In genomic region chr9:58113279-58113884, GRCm38 (mm10) we compare ENCODE assay signal across 8 mouse cellular contexts. TPM values are rescaled to one million over a fixed set of nuclear protein-coding genes. Genes with fewer than 3 reads are reported as not detected.
DNase-seq lines count a peak whose midpoint lies in the region; ATAC-seq lines count a peak whose summit lies in the region.

No protein-coding gene starts in this region.

- no peak for DNase-seq in liver, embryonic 11.5 days (ENCODE audit: low spot score)
- DNase-seq in liver: no peak
- peak; percentile 16 for DNase-seq in kidney, adult 9 months
- no peak for DNase-seq in neural tube, embryonic 11.5 days (ENCODE audit: low spot score)
- no peak for DNase-seq in gastrocnemius, adult 8-10 months (ENCODE audit: low spot score in 2 of 2)
- DNase-seq in ovary, postnatal 10 days (ENCODE audit: low spot score): no peak
- DNase-seq in right cerebral cortex, adult 18-20 months: no peak

- H3K4me1 ChIP-seq in liver, embryonic 11.5 days (replicated peaks; ENCODE audit: control insufficient read depth, insufficient read depth, low read length): peaks cover 16% of the 10 kb centered on the region
- H3K4me1 ChIP-seq in embryonic facial prominence, embryonic 13.5 days: peaks cover 65% of the 10 kb centered on the region
- peaks cover 40% of the 10 kb centered on the region for H3K4me1 ChIP-seq in neural tube, embryonic 11.5 days (ENCODE audit: control insufficient read depth, insufficient read depth, low read length)

- H3K9me3 ChIP-seq in liver, embryonic 11.5 days (ENCODE audit: control insufficient read depth, low read length): no peaks in the 10 kb centered on the region
- no peaks in the 10 kb centered on the region for H3K9me3 ChIP-seq in embryonic facial prominence, embryonic 13.5 days
- H3K9me3 ChIP-seq in neural tube, embryonic 11.5 days (ENCODE audit: control insufficient read depth, low read length): no peaks in the 10 kb centered on the region

- H3K4me3 ChIP-seq in liver, embryonic 11.5 days (ENCODE audit: low read depth, low read length): no peak overlapping the region
- peak overlapping the region; percentile 24 for H3K4me3 ChIP-seq in embryonic facial prominence, embryonic 13.5 days
- H3K4me3 ChIP-seq in neural tube, embryonic 11.5 days (ENCODE audit: low read depth, low read length): no peak overlapping the region; the same call in 1 of the 2 replicates

- ATAC-seq in liver, embryonic 11.5 days (replicated peaks; ENCODE audit: low FRiP score): no peak
- no peak for ATAC-seq in embryonic facial prominence, embryonic 13.5 days (ENCODE audit: insufficient number of reproducible peaks, insufficient read depth, low FRiP score, low TSS enrichment, low read depth)
- peak; percentile 69 for ATAC-seq in neural tube, embryonic 11.5 days (ENCODE audit: insufficient read depth, low FRiP score, low TSS enrichment)

- peaks cover 55% of the 10 kb centered on the region for H3K27me3 ChIP-seq in liver, embryonic 11.5 days (replicated peaks; ENCODE audit: control insufficient read depth, insufficient read depth, low read length)
- H3K27me3 ChIP-seq in embryonic facial prominence, embryonic 13.5 days: peaks cover 14% of the 10 kb centered on the region
- peaks cover 21% of the 10 kb centered on the region; the same call in 1 of the 2 replicates for H3K27me3 ChIP-seq in neural tube, embryonic 11.5 days (ENCODE audit: control insufficient read depth, insufficient read depth, low read length)

- 4% methylated on average over 22 of the region's 22 CpGs for WGBS in liver, embryonic 11.5 days
- 3% methylated on average over 22 of the region's 22 CpGs for WGBS in embryonic facial prominence, embryonic 13.5 days
- 1% methylated on average over 22 of the region's 22 CpGs for WGBS in neural tube, embryonic 11.5 days

- H3K4me2 ChIP-seq in liver, embryonic 11.5 days: peak overlapping the region; percentile 40
- H3K4me2 ChIP-seq in embryonic facial prominence, embryonic 13.5 days: peak overlapping the region; percentile 55
- peak overlapping the region; percentile 33 for H3K4me2 ChIP-seq in neural tube, embryonic 11.5 days (ENCODE audit: low read depth)

- H3K36me3 ChIP-seq in liver, embryonic 11.5 days (ENCODE audit: control insufficient read depth, insufficient read depth, low read length): no peaks in the 10 kb centered on the region
- H3K36me3 ChIP-seq in embryonic facial prominence, embryonic 13.5 days: no peaks in the 10 kb centered on the region
- H3K36me3 ChIP-seq in neural tube, embryonic 11.5 days (ENCODE audit: control insufficient read depth, insufficient read depth, low read length): no peaks in the 10 kb centered on the region

- H3K9ac ChIP-seq in liver, embryonic 11.5 days (ENCODE audit: low read depth, low read length): 0 out of 2 replicates have a peak overlapping the region, but pooled peaks have one; percentile 9
- 0 out of 2 replicates have a peak overlapping the region, but pooled peaks have one; percentile 40 for H3K9ac ChIP-seq in embryonic facial prominence, embryonic 13.5 days
- peak overlapping the region; percentile 47 for H3K9ac ChIP-seq in neural tube, embryonic 11.5 days (ENCODE audit: low read length)

- no peak overlapping the region for H3K27ac ChIP-seq in liver, embryonic 11.5 days (ENCODE audit: low read depth, low read length)
- H3K27ac ChIP-seq in embryonic facial prominence, embryonic 13.5 days: peak overlapping the region; percentile 72
- H3K27ac ChIP-seq in neural tube, embryonic 11.5 days (ENCODE audit: low read depth, low read length): peak overlapping the region; percentile 93

RNA-seq across cellular contexts. Expression of gene Ccdc33, which starts 5.2 kb away (rescaled TPM):
- not detected in 2 replicates for polyA plus RNA-seq in liver, embryonic 11.5 days (2014; fragmentation: Nextera tagmentation; extraction: Ambion mirVana)
- 0.83 TPM in 1 of 2 replicates, not detected in the other for polyA plus RNA-seq in embryonic facial prominence, embryonic 13.5 days (2015; fragmentation: Nextera tagmentation; extraction: Ambion mirVana)
- polyA plus RNA-seq in neural tube, embryonic 11.5 days (2014; fragmentation: Nextera tagmentation; extraction: Ambion mirVana): 0.08 and 0.22 TPM in 2 replicates
- total RNA-seq in gastrocnemius, adult 8-10 months (2022): not detected

RNA-seq across cellular contexts. Expression of gene Stra6, which starts 49.8 kb away (rescaled TPM):
- polyA plus RNA-seq in liver, embryonic 11.5 days (2014; fragmentation: Nextera tagmentation; extraction: Ambion mirVana): 5.9 and 7.2 TPM in 2 replicates
- polyA plus RNA-seq in embryonic facial prominence, embryonic 13.5 days (2015; fragmentation: Nextera tagmentation; extraction: Ambion mirVana): 11.5 and 14.3 TPM in 2 replicates
- polyA plus RNA-seq in neural tube, embryonic 11.5 days (2014; fragmentation: Nextera tagmentation; extraction: Ambion mirVana): 53.7 and 55.2 TPM in 2 replicates
- under 1 TPM in 3 of 4 experiments, not detected in 1; 0.10 to 0.43 (median 0.19) TPM for total RNA-seq in gastrocnemius, adult 8-10 months (2022)
